Mouse (Mus musculus) lung, postnatal 36 days (tissue): ENCODE measurements around the gene Zfp595.
"Not testable (repeated sequence)": the region's sequence is repeated elsewhere in the genome, so short reads cannot be mapped to it uniquely, and the experiment has no call there.

ENCODE experiments used
- DNase-seq: peaks from one replicate; pipeline ENCODE4 v3.0.0; 2022; ENCODE audit warnings: mixed read lengths

The Zfp595 gene

DNA sequence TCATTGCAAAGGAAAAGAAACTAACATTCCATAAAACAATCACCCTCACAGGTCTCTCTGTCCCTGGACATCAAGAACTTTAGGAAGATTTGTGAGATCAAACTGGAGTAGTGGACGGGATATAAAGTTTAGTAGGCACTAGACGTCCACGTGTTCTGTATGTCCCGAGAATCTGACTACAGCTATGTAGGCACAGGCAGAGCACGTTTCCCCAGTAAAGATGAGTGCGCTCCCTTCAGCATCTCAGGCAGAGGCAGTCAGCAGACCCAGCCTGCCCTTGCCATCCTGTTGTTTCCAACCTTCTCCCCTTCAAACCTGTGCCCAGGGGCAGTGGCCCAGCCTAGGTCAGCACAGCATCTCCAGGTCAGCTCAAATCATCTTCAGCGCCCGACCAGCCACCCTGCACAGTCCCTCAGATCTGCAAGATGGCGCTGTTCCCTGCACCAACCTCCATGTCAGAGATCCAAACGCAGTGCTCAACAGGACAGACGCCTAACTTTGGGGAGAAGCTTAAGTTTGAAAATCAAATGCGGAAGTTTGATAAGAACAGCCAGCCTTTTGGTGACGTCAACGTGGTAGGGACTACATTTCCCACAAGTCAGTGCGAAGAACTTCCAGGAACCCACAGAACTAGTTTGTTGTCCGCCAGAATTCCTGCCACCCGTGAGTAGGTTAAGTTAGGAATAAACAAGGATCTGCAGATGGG is at the start of gene Zfp595:
TSS of gene Zfp595 (minus strand) at position 552 of the 706 bp plus-strand sequence.
- DNase-seq, result peak; percentile 97

DNA sequence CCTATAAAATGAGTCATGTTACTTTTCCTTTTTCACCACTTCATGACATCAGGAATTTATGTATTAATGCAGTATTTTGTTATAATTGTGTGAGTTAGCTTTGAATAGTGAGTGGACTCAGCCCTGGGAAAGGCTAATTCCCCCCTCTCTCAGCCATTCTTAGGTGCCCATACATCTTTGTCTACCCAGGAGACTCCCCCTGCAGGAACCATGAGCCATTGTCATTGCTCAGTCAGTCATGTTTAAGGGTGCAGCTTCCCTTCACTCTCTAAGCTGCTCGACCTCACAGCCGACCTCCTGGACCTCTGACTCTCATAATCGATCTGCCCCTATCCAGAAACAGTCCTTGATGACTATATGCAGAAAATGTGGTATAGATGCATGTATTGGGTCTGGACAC is 43.9 kb upstream of the Zfp595 start:
- not testable (repeated sequence) for DNase-seq

DNA sequence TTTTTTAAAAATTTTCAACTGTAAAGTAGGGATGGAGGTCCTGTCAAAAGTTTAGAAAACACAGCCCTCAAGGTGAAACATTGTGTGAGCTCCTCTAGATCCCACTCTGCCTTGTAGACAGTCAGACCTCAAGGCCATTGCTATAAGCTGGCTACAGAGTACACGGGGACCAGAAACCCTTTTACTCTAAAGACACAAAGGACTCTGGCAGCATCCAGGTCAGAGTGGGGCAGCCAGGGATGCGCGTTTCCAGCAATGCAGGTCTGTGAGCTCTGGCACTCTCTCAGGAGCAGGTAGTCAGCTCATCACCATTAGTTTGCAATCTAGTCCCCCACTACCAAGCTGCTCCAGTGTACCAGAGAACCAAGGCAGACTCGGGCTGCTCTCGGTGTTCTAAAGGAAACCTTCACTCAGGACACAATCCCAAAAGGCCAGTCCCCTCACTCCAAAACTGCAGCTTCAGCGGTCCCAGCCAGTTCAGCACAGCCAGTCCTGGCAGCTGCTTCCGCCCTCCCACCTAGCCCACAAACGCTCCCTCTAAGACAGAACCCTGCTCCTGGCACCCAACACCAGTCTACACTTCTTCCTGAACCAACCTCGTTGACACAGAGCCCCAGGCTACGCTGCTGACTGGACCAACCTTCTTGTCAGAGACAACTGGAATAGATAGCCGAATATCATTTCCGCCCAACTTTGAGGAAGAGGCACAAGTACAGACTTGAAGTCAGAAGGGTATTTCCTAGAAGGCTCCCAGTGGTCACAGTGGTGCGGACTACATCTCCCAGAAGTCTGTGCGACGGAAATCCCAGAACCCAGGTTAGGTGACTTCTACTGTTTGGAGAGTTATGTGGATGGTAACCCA is 42.9 kb upstream of the Zfp595 start, which contains the start of the genes Gm28041 and Zfp456:
TSS of gene Gm28041 (minus strand) at position 684 of the 862 bp plus-strand sequence.
TSS of gene Zfp456 (minus strand) at position 761 of the 862 bp plus-strand sequence.
- DNase-seq, result peak; percentile 92

DNA sequence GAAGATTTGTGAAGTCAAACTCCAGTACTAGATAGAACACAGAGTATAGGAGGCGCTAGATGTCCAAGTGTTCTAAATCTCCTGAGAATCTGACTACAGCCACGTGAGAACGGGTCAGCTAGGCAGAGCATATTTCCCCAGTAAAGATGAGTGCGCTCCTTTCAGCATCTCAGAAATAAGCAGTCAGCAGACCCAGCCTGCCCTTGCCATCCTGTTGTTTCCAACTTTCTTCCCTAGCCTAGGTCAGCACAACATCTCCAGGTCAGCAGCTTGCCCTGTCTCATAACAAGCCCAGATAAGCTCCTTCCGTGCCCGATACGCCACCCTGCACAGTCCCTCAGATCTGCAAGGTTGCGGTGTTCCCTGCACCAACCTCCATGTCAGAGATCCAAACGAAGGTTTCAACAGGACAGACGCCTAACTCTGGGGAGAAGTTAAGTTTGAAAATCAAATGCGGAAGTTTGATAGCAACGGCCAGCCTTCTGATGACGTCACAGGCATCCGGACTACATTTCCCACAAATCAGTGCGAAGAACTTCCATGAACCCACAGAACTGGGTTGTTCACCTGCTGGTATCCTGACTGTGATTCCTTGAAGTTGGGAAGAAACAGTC is 27.9 kb upstream of the Zfp595 start, which contains the start of the genes Gm28044 and Zfp953:
TSS of gene Gm28044 (minus strand) at position 406 of the 614 bp plus-strand sequence.
TSS of gene Zfp953 (minus strand) at position 475 of the 614 bp plus-strand sequence.
- peak; percentile 99 for DNase-seq

DNA sequence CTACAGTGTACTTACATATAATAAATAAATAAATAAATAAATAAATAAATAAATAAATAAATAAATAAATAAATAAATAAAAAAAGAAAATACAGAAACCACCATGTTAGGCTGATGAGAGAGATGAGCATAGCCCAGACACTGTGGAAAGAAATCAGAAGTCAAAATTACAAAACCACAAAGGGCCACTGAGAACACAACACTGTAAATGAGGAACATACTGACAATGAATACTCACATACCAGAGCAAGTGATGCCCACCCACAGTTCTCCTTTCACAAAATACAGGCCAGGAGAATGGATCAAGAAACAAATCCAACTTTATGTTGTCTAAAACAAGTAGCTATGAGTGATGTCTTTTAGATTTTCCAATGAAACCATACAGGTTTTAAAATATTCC is 19.5 kb upstream of the Zfp595 start:
- DNase-seq, result no peak

DNA sequence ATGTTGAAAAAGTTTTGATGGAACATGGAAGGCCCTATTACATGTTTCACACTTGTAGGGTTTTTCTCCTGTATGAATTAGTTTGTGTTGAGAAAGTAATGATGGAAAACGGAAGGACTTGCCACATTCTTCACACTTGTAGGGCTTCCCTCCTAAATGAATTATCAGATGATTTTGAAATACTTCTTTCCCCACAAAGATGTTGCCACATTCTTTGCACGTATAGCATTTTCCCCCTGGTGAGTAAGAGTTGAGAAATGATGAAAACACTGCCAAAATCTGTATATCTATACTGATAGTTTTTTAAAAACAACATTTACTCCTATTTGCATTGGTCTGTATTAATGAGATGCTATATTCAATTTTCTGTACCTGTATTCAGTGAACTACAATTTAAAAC is 11.1 kb upstream of the Zfp595 start:
- DNase-seq, result no peak

DNA sequence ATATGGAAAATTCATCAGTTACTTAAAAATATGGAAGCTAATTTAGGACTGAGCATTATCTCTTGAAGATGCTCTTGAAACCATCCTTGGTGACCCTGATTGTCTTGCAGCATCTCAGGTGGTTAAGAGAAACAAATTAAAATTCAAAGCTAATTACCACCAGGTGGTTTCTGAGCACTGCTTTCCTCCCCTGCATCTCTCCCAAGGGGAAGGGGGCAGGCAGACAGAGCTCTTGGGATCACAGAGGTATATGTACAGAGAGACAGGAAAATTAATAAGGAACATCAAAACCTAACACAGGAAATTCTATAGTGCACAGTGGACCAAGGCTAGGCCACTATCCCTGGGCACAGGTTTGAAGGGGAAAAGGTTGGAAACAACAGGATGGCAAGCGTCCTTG is 507 bp upstream of the Zfp595 start:
- DNase-seq, result no peak

DNA sequence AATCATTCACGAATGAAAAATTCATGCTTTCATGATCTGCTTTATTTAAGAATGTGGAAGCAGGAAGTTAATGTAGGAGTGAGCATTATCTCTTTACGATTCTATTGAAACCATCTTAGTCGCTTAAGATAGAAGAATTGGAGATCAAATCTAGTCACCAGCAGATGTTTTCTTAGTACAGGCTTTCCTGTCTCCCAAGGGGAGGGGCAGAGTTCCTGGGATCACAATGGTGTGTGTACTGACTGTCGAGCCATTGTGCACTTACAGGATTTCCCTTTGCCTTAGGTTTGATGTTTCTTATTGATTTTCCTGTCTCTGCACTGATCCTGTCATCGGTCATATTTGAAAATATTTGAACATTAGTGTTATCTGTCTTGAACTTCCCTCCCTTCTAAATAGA is 25.7 kb downstream of the Zfp595 start:
- DNase-seq, result peak; percentile 15

DNA sequence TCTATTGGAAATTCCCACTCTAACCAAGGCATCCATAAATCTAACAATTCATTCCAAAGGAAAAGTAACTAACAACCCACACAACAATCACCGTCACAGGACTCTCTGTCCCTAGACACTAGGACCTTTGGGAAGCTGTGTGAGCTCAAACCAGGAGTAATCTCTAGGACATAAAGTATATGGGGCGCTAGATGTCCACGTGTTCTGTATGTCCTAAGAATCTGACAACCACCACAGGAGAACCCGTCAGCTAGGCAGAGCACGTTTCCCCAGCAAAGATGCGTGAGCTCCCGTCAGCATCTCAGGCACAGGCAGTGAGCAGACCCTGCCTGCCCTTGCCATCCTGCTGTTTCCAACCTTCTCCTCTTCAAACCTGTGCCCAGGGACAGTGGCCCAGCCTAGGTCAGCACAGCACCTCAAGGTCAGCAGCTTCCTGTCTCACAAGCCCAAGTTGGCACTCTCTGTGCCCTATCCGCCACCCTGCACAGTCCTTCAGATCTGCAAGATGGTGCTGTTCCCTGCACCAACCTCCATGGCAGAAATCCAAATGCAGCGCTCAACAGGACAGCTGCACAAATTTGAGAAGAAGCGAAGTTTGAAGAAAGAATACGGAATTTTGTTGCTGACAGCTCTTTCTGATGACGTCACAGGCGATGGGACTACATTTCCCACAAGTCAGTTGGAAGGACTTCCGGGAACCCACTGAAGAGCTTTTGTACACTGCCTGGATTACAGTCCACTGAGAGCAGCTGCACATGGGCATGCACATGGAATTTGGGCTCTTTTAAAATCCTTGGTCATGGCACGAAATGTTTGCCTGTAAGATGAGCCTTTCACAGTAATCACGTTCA is 26.3 kb downstream of the Zfp595 start, which contains the start of gene Zfp457:
TSS of gene Zfp457 (minus strand) at position 664 of the 851 bp plus-strand sequence.
- DNase-seq, result peak; percentile 97

DNA sequence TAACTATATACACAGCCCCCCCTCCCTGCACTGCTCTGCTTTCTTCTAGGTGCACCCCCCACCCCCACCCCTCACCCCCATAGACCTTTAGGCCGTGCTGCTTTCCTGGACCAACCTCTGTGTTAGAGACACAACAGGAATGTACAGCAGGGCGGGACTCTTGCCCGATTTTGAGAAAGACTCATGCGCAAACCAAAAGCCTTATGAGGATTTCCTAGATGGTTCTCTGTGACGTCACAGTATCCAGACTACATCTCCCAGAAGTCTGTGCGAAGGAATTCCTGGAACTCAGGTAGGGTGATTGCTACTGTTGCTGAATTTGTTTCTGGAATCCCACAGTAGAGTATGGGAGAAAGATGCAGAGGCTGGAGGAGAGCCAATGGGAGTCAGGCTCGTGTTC is 54.1 kb downstream of the Zfp595 start, which contains the start of gene Zfp458:
TSS of gene Zfp458 (minus strand) at position 153 of the 400 bp plus-strand sequence.
- peak; percentile 72 for DNase-seq

DNA sequence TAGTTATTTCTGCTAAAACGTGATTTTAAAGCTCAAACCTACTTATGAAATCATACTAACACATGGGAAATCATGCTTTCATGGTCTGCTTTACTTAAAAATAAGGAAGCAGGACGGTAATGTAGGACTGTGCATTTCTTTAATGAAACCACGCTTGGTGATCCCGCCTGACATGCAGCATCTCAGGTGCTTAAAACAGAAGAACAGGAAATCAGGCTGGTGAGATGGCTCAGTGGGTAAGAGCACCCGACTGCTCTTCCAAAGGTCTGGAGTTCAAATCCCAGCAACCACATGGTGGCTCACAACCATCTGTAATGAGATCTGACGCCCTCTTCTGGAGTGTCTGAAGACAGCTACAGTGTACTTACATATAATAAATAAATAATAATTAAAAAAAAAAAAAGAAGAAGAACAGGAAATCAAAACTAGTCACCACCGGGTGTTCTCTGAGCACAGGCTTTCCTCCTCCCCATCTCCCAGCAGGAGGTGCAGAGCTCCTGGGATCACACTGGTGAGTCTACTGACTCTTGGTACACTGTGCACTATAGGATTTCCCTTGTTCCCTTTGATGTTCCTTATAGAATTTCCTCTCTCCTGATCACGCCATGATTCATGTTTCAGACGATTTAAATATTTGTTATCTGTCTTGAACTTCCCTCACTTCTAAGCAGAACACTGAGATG is 62.8 kb downstream of the Zfp595 start:
- not testable (repeated sequence) for DNase-seq

DNA sequence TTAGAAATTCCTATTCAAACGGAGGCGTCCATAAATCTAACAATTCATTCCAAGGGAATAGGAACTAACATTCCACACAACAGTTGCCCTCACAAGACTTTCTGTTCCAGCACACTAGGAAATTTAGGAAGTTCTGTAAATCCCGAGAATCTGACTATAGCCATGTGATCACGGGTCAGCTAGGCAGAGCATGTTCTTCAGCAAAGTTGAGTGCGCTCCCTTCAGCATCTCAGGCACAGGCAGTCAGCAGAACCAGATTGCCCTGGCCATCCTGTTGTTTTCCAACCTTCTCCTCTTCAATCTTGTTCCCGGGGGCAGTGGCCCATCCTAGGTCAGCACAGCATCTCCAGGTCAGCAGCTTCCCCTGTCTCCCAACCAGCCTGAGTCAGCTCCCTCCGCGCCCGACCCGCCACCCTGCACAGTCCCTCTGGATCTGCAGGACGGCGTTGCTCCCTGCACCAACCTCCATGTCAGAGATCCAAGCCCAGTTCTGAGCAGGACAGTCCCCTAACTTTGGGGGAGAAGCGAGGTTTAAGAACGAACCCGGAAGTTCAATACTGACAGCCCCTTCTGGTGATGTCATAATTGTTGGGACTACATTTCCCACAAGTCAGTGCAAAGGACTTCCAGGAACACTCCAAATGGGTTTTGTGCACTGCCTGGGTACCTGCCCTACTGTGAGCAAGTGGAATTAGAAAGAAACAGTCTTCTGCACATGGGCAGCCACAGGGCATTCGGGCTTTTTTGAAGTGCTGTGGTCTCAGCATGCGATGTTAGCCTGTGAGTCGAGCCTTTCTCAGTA is 63.6 kb downstream of the Zfp595 start:
- peak; percentile 95 for DNase-seq
